Mouse (Mus musculus) mesoderm, embryonic 11.5 days (tissue): ENCODE data around the gene Ptk6.

Experiments
- DNase-seq: peaks from one replicate; pipeline ENCODE4 v3.0.0-alpha.2; 2012; ENCODE audit warnings: low read depth, low spot score

Ptk6 gene

GRCm38 (mm10) chr2:181202422-181202821, at the start of gene Ptk6:
Gene Ptk6 (minus strand): TSS chr2:181202789.
- no peak for DNase-seq

- no peak for DNase-seq
These were observed 49.3 kb upstream of the Ptk6 start for GRCm38 (mm10) chr2:181251841-181252240.

GRCm38 (mm10) chr2:181249217-181249616, 46.6 kb upstream of the Ptk6 start:
- no peak for DNase-seq

GRCm38 (mm10) chr2:181245031-181245430, 42.4 kb upstream of the Ptk6 start:
- no peak for DNase-seq

GRCm38 (mm10) chr2:181243706-181244394, 41.3 kb upstream of the Ptk6 start:
- DNase-seq = no peak

DNA sequence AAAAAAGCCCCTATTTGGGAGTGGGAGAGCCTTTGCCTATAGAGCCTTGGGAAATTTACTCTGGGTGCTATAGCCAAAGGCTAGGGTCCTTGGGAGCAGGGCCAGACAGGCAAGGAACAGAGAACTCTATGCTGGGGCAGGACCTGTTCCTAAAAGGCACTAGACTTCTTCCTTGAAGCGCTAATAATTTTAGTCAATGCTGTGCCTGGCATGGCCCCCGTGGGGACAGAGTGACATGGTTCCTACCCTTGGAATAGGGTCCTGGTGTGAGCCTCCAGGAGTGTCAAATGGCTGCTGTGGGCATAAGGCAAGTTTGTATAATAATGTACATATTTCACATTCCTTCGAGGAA, 39.7 kb upstream of the Ptk6 start:
- DNase-seq = no peak

- DNase-seq = no peak
These were observed 39.2 kb upstream of the Ptk6 start, which contains the start of gene Helz2 for GRCm38 (mm10) chr2:181241602-181242313. Gene Helz2 (minus strand): TSS chr2:181242027.

DNA sequence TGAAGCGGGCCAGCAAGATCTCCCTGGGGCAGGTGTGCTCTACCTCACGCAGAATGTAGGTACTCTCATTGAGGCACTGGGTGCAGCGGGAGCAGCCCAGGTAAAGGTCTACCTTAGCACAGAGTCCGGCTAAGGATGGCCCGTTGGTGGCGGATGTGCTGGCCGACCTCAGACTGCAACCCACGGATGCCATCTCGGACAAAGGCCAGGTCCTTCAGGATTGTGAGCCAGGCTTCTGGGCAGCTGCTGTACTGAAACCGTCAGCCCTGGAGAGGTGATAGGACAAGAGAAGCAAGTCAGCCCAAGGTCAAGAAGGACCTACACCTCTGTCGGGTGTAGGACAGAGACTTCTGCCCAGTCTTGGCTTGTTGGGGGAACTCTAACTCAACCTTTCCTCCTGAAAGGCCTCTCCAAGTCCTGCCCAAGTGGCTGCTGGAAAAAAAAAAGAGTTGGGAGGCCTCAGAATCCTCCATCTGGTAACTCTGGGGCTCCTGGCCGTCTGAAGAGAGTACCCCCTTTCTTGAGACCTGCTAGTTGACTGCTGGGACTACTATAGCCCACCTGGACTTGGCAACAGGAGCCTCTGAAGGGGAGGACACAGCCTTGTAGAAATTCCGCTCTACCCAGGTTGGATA, 38.3 kb upstream of the Ptk6 start:
- DNase-seq = no peak

GRCm38 (mm10) chr2:181239261-181239660, 36.7 kb upstream of the Ptk6 start:
- DNase-seq = no peak

DNA sequence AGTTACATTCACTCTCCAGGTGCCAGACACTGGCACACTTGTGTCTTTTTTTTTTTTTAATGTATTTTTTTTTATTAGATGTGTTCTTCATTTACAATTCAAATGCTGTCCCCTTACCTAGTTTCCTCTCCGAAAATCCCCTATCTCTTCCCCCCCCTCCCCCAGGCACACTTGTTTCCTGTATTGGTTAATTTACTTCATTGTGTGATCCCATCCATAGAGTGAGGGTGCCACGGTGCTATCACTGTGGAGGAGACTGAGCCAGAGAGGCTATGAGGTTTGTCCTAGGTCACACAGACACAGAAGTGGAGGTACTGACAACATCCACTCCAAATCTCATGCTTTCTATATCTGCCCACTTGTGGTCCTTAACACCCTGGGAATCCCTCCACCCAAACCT, 36.3 kb upstream of the Ptk6 start:
- no peak for DNase-seq

DNA sequence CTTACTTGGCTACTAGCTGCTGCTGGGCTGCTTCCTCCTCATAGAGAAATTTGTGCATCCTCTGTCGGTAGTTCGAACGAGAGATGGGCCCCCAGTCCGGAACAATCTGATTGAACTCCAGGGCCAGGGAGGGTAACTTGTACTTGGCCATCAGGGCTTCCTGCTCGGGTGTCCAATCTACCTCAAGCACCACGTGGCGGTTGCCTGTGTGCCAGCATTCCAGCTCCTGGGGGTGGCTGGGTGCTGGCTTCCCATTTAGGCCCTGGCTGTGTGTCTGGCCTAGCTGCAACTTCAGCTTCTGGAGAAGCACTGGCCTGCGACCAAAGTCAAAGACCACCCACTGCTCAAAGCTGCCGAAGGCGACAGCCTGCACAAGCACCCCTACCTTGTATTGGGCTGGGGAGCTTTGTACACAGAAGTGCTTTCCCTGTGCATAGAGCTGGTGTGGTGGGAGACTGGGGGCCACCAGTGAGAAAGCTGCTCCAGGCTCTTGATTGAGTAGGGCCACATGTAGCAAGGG, 35.6 kb upstream of the Ptk6 start:
- no peak for DNase-seq

GRCm38 (mm10) chr2:181237251-181238014, 34.8 kb upstream of the Ptk6 start:
- DNase-seq = no peak

DNA sequence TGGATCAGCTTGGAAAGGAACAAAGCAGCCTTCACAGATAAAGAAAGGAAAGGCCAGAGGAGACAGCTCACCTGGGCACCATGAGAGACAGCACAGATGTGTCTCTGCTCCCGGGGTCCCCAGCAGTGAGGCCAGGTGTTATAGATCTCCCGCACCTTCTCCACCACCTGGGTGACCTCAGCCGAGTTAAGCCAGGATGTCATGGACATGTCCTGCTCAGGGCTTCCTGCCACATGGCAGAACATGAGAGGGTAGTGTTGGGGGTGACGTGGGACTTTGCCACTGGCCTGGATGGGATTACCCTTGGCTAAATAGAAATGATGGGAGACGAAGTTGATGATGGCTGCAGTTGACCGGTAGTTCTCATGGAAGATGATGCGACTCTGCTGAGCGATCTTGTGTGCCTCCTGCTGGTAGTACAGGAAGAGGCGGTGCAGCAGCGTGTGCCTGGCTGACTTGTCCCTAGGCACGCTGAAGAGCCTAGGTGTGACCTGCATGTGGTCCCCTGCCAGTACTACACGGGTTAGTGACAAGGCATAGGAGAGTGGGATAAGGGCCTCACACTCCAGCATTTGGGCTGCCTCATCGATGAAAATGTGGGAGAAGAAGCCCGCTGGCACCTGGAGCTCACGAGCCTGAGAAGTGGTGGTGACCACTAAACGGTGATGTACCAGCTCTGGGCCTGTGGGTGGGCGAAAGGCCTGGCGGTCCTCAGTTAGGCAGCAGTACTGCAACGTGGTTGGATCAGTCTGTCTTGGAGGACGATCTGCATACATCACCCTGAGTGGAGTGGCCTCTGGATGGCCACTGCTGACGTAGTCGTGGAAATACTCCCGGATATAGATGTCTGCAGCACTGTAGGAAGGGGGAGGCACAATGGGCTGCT, 33.3 kb upstream of the Ptk6 start:
- no peak for DNase-seq

DNA sequence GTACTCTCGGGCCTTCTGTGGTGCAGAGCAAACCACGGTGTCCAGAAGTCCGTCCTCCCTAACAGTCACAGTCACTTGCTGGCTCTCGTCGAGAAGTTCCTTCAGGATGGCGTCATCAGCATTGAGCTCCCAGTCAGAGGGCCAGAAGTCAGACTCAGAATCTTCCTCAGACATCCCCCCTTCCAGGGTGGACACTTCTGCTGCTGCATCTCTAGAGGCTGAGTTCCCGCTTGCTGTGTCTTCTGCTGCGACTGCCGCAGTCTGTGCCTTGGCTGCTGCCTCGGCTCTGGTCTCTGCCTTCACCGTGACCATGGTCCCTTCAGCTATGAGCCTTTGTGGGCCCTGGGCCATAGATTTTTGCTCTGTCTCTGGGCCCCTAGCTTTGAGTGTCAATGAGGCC, 32.1 kb upstream of the Ptk6 start:
- no peak for DNase-seq

DNA sequence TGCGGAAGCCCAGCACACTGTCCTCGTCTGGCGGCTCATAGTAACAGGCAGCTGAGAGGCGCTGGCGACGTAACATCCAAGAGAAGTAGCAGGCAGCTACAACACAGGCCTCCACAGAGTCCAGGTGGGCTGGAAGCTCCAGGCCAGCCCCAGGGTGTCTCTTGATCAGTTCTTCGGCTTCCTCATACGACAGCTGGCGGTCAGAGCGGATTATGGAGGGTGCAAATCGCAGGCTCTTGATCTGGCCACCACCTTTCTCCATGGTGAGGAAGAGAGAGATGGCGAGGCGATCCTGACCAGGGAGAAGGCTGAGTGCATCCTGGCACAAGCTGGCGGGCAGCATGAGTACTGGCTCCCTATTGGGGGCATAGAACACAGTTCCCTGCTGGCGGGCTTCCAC, 30.9 kb upstream of the Ptk6 start:
- no peak for DNase-seq

GRCm38 (mm10) chr2:181231171-181231570, 28.6 kb upstream of the Ptk6 start:
- no peak for DNase-seq

DNA sequence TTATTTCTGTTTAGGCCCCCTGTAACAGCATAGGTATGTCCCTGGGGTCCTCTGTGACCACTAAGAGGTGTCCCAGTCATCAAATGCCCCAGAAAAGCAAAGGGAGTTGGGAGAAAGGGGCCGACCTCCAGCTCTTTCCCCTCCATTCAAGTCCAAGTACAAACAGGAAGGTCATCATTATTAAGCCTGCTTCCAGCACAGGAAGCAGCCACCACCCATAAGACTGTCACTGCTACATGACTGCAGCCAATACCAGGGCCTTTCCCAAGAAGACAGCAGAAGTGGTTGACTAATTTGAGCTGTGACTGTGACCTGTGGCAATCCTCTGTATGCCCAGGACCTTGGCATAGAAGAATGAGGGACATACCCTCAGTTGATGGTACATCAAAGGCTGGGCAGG, 25.7 kb upstream of the Ptk6 start:
- DNase-seq = no peak

GRCm38 (mm10) chr2:181227122-181227521, 24.5 kb upstream of the Ptk6 start:
- DNase-seq = no peak

DNA sequence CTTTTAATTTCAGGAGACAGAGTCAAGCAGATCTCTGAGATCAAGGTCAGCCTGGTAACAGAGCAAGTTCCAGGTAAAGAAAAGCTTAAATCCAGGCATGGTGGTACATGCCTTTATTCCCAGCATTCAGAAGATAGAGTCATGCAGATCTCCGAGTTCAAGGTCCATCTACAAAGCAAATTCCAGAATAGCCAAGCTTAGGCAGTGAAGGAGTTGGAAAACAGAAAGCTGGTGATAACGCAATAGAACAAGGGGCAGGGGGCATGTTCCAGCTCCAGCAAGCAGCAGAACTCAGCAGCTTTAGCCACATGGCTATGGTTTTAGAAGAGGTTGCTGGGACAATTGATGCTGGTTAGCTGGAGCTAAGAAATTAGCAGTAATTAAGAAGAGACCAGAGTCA, 22.4 kb upstream of the Ptk6 start:
- no peak for DNase-seq

DNA sequence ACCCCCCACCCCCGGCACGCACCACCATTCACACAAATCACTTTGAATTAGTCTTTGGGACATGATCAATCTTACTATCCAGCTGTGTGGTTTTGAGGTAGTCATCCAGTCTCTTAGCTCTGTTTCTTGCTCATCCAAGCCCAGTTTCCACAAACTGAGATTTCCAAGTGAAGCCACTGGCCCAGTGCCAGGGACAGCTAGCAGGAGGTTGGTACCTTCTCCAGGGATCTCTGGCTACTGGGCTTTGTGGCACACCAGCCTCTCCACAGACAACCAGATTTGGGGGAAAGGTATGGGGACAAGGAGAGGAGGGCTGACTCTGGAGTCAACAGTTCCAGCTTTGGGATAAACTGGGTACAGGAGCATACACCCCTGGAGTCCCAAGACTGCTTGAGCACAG, 17.8 kb upstream of the Ptk6 start:
- DNase-seq = no peak
